Mouse (Mus musculus) myocyte (in vitro differentiated cells): Measurements from ENCODE around the gene Nfia. TPM values are rescaled to one million over a fixed set of nuclear protein-coding genes. Genes with fewer than 3 reads are reported as not detected.

Experiments used
- H3K27me3 ChIP-seq: one replicate; pipeline ENCODE4 v1.6.1; 2011; ENCODE audit not compliant: control insufficient read depth, insufficient read depth, insufficient read length
- H3K36me3 ChIP-seq: one replicate; pipeline ENCODE4 v1.6.1; 2011; ENCODE audit not compliant: control insufficient read depth, insufficient read depth
- H3K4me2 ChIP-seq: one replicate; pipeline ENCODE4 v1.6.1; 2011; ENCODE audit warnings: low read depth, control low read depth
- H3K4me3 ChIP-seq: one replicate; pipeline ENCODE4 v1.5.1; 2011; ENCODE audit warnings: mild to moderate bottlenecking, control low read depth, moderate library complexity
- H3K79me2 ChIP-seq: one replicate; pipeline ENCODE4 v1.6.1; 2011; ENCODE audit not compliant: control insufficient read depth, insufficient read depth
- H3ac ChIP-seq: one replicate; pipeline ENCODE4 v1.6.1; 2011; ENCODE audit not compliant: control insufficient read depth, insufficient read length
- CEBPB ChIP-seq: IDR thresholded peaks from 2 replicates; pipeline ENCODE4 v1.6.1; 2011; ENCODE audit warnings: mild to moderate bottlenecking, moderate library complexity; ENCODE audit not compliant: poor library complexity, insufficient read depth, severe bottlenecking
- E2F4 ChIP-seq: IDR thresholded peaks from one replicate; pipeline ENCODE4 v1.6.1; 2011; ENCODE audit warnings: mild to moderate bottlenecking, control low read depth, moderate library complexity; ENCODE audit not compliant: insufficient read depth
- MAX ChIP-seq: IDR thresholded peaks from one replicate; pipeline ENCODE4 v1.6.1; 2011; ENCODE audit warnings: low read depth, mild to moderate bottlenecking, control low read depth
- MYOD1 ChIP-seq, 3 experiments: IDR thresholded peaks; one replicate each; pipeline ENCODE4 v1.6.1; 2011; ENCODE audit warnings: control low read depth in 2 of 3, low read depth in 2 of 3, mild to moderate bottlenecking in 2 of 3, moderate library complexity in 1 of 3; ENCODE audit not compliant: insufficient read length in 2 of 3, control insufficient read depth in 1 of 3
- MYOG ChIP-seq, 3 experiments: IDR thresholded peaks; one replicate each; pipeline ENCODE4 v1.6.1; 2011; ENCODE audit warnings: control low read depth in 2 of 3, low read depth in 2 of 3, mild to moderate bottlenecking in 2 of 3; ENCODE audit not compliant: insufficient read length in 2 of 3, control insufficient read depth in 1 of 3, insufficient read depth in 1 of 3
- POLR2A ChIP-seq: IDR thresholded peaks from one replicate; pipeline ENCODE4 v1.6.1; 2011; ENCODE audit warnings: low read depth, mild to moderate bottlenecking, control low read depth, moderate library complexity; ENCODE audit not compliant: insufficient read length
- POLR2AphosphoS2 ChIP-seq: IDR thresholded peaks from one replicate; pipeline ENCODE4 v1.6.1; 2011; ENCODE audit warnings: low read depth, control low read depth; ENCODE audit not compliant: insufficient read length
- REST ChIP-seq: IDR thresholded peaks from one replicate; pipeline ENCODE4 v1.6.1; 2011; ENCODE audit warnings: mild to moderate bottlenecking, control low read depth, moderate library complexity; ENCODE audit not compliant: insufficient read depth, insufficient read length
- SRF ChIP-seq: IDR thresholded peaks from one replicate; pipeline ENCODE4 v1.6.1; 2011; ENCODE audit warnings: low read depth; ENCODE audit not compliant: control insufficient read depth, insufficient read length
- TCF12 ChIP-seq: IDR thresholded peaks from one replicate; pipeline ENCODE4 v1.6.1; 2011; ENCODE audit warnings: mild to moderate bottlenecking, control low read depth; ENCODE audit not compliant: poor library complexity, insufficient read depth, severe bottlenecking
- TCF3 ChIP-seq: IDR thresholded peaks from one replicate; pipeline ENCODE4 v1.6.1; 2011; ENCODE audit warnings: low read depth, control low read depth; ENCODE audit not compliant: insufficient read length
- USF1 ChIP-seq: IDR thresholded peaks from one replicate; pipeline ENCODE4 v1.6.1; 2011; ENCODE audit warnings: low read depth, mild to moderate bottlenecking, control low read depth, moderate library complexity
- polyA plus RNA-seq: library from polyadenylated mRNA; unstranded; fragments of >200 nt; fragmentation: generic; extraction: Trizol; gene quantifications from one replicate; pipeline ENCODE4 v1.2.1, GENCODE M21; 2012; ENCODE audit warnings: missing spikeins

The Nfia gene
- polyA plus RNA-seq, 1 experiment: 0.25 TPM

DNA sequence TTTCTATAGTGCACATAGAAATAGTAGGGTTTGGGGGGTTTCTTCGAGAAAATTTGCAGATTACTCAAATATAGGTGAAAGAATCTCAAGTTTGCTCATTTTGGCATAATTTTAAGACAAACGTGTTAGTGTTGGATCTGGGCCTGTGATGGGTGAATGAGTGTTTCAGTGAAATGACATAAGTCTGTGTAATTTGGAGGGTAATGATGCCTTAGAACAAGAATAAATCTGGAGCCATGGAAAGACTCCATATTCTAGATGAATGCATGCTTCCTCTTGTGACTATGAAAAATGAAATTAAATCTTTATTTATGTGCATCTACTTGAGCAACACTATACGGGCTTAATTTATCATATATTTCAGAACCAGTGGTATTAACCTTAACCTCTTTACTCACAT is 44.2 kb downstream of the Nfia start:
- H3ac ChIP-seq: no peak overlapping the region
- no peaks in the 10 kb centered on the region for H3K36me3 ChIP-seq
- H3K4me3 ChIP-seq: no peak overlapping the region
- H3K27me3 ChIP-seq: no peaks in the 10 kb centered on the region
- no peak overlapping the region for H3K4me2 ChIP-seq
- no peaks in the 10 kb centered on the region for H3K79me2 ChIP-seq
- no peak for TF ChIP-seq REST
- TF ChIP-seq MYOD1 (IDR thresholded peaks at IDR 0.05; ENCODE audit: control insufficient read depth in 1 of 3, insufficient read length in 2 of 3, low read depth in 2 of 3): no peak
- no peak for TF ChIP-seq MYOG (IDR thresholded peaks at IDR 0.05; ENCODE audit: control insufficient read depth in 1 of 3, insufficient read depth in 1 of 3, insufficient read length in 2 of 3, low read depth in 2 of 3)
- no peak for TF ChIP-seq MAX
- no peak for TF ChIP-seq SRF
- no peak for TF ChIP-seq E2F4
- no peak for TF ChIP-seq POLR2A
- no peak for TF ChIP-seq POLR2AphosphoS2
- TF ChIP-seq CEBPB: no peak
- TF ChIP-seq USF1: no peak
- TF ChIP-seq TCF3: no peak
- no peak for TF ChIP-seq TCF12

DNA sequence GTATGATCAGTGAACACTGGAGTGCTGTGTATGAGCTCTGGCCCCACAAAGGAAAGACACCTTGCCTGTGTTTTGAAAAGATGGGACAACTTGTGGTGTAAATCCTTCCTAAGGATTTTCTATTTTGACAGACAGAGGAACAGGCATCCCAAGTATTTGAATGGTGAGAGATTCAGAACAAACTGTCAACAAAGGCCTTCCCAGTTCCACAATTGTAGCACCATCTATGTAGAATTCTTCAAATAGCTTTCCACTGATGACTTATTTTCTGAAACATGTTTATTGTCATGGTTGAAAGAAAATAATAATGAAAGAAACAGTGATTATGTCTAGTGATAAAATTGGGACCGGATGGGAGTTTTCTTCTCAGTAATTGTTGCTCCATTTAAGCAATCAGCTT is 45.2 kb downstream of the Nfia start:
- Histone ChIP-seq H3K4me3 (no peak overlapping the region), H3K79me2 (no peaks in the 10 kb centered on the region), H3ac (no peak overlapping the region), H3K4me2 (no peak overlapping the region), H3K36me3 (no peaks in the 10 kb centered on the region), H3K27me3 (no peaks in the 10 kb centered on the region)
- TF ChIP-seq TCF3 (no peak), MAX (no peak)

DNA sequence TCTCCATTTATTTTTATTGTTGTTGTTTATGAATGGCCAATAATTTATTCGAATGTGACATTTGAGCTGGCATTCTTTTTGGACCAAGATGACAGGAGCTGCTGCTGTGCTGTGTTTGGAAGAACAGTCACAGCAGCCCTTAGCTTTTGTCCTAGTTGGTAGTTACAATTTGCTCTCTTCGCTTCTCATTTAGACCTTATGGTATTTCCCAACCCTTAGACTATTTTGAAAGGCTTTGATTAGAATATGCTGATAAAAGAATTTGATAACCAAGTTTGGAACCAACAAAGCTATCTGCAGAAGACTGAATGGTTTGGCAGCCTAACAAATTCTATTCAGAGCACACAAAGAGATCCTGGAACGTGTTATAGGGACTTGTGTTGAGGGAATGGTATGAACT is 46.0 kb downstream of the Nfia start:
- H3K27me3 ChIP-seq: no peaks in the 10 kb centered on the region
- H3K4me2 ChIP-seq: no peak overlapping the region
- no peak for TF ChIP-seq POLR2AphosphoS2
- no peak for TF ChIP-seq CEBPB
- no peak for TF ChIP-seq MAX
- TF ChIP-seq POLR2A: no peak
- no peak for TF ChIP-seq SRF
- TF ChIP-seq MYOG (IDR thresholded peaks at IDR 0.05; ENCODE audit: control insufficient read depth in 1 of 3, insufficient read depth in 1 of 3, insufficient read length in 2 of 3, low read depth in 2 of 3): no peak
- no peak for TF ChIP-seq TCF12
- TF ChIP-seq REST: no peak
- no peak for TF ChIP-seq TCF3
- no peak for TF ChIP-seq USF1
- no peak for TF ChIP-seq MYOD1 (IDR thresholded peaks at IDR 0.05; ENCODE audit: control insufficient read depth in 1 of 3, insufficient read length in 2 of 3, low read depth in 2 of 3)
- no peak for TF ChIP-seq E2F4
- H3K36me3 ChIP-seq: no peaks in the 10 kb centered on the region
- H3ac ChIP-seq: no peak overlapping the region
- H3K79me2 ChIP-seq: no peaks in the 10 kb centered on the region
- no peak overlapping the region for H3K4me3 ChIP-seq

DNA sequence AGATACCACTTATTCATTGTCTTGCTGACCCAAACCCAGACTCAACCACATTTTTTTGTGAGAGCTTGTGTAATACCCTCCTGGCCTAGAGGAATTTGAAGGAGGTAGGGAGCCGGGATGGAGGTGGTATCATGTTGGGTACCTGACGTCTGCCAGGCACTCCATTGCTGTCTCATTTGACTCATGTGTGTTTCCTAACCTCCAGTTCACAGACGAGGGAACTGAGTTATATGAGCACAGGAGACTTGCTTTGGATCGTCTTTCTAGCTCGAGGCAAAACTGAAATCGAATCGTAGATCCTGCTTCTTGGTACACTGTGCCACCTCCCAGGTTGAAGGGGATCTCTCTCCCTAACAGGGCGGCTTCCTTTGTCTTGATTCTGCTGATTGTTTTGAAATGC is 46.6 kb downstream of the Nfia start:
- Histone ChIP-seq H3K36me3 (no peaks in the 10 kb centered on the region), H3K79me2 (no peaks in the 10 kb centered on the region), H3ac (no peak overlapping the region), H3K4me2 (no peak overlapping the region), H3K4me3 (no peak overlapping the region), H3K27me3 (no peaks in the 10 kb centered on the region)
- TF ChIP-seq MYOG (IDR thresholded peaks at IDR 0.05; ENCODE audit: control insufficient read depth in 1 of 3, insufficient read depth in 1 of 3, insufficient read length in 2 of 3, low read depth in 2 of 3) (no peak), REST (no peak), POLR2A (no peak), TCF12 (no peak), MYOD1 (IDR thresholded peaks at IDR 0.05; ENCODE audit: control insufficient read depth in 1 of 3, insufficient read length in 2 of 3, low read depth in 2 of 3) (no peak), POLR2AphosphoS2 (no peak), SRF (no peak), TCF3 (no peak), USF1 (no peak), CEBPB (no peak), E2F4 (no peak), MAX (no peak)

DNA sequence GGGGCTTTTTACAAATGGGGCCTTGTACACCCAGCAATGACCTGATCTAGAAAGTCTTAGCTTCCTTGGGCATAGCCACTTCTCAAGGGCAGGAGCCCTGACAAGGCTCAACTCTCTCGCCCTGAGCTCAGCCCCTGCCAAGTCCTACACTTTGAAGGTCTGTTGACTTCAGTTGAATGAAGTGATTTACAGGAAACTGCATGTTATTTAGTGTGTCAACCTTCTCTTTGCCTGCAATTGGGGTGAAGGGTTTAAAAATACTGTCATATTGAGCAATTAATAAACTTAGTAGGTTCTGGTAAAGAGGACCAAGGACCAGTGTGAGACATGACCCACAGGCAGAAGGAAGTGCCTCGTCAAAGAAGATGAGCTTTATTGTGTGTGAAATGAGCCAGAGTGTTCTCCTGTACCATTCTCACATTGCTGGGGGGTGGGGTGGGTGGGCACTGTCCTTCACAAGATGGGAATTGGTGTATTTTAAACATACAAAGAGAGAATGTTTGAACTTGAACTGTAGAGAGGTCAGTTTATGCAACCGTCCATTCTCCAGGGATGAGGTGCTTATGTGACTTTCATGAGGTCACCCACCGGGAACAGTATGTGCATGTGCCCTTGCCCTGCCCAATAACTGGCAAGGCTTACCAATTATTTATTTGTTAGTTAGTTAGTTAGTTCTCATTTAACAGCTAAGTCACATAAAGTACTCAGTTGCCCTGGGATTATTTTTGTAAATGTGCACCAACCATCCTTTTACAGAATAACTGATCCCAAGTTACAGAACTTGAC is 48.1 kb downstream of the Nfia start:
- Histone ChIP-seq H3K79me2 (no peaks in the 10 kb centered on the region), H3ac (no peak overlapping the region), H3K36me3 (no peaks in the 10 kb centered on the region), H3K4me2 (no peak overlapping the region), H3K4me3 (no peak overlapping the region), H3K27me3 (no peaks in the 10 kb centered on the region)
- TF ChIP-seq MAX: no peak
- no peak for TF ChIP-seq TCF12
